Comparison of ENCODE assay signal across 8 mouse cellular contexts in genomic region chr3:68056373-68057275, GRCm38 (mm10). TPM values are rescaled to one million over a fixed set of nuclear protein-coding genes. Genes with fewer than 3 reads are reported as not detected.
DNase-seq lines count a peak whose midpoint lies in the region; ATAC-seq and TF ChIP-seq lines count a peak whose summit lies in the region.

No protein-coding gene starts in this region.

- H3K27me3 ChIP-seq in G1E (ENCODE audit: insufficient read depth, low read length) = no peaks in the 10 kb centered on the region
- peaks cover 20% of the 10 kb centered on the region; the same call in 1 of the 2 replicates for H3K27me3 ChIP-seq in forebrain, embryonic 12.5 days
- H3K27me3 ChIP-seq in lung, postnatal 0 days (replicated peaks; ENCODE audit: insufficient read depth, low read length) = no peaks in the 10 kb centered on the region

- TF ChIP-seq CTCF in G1E (IDR thresholded peaks at IDR 0.05; ENCODE audit: low read depth, low read length) = no peak; the same call in 1 of the 2 replicates
- TF ChIP-seq CTCF in layer of hippocampus, adult 2 months (conservative IDR thresholded peaks at IDR 0.05) = peak; percentile 96
- TF ChIP-seq CTCF in lung, postnatal 0 days (IDR thresholded peaks at IDR 0.05) = peak; percentile 87

- H3K9me3 ChIP-seq in G1E (replicated peaks) = 0 out of 2 replicates have a peak, but pooled peaks cover 3% of the 10 kb centered on the region
- H3K9me3 ChIP-seq in forebrain, embryonic 12.5 days = no peaks in the 10 kb centered on the region
- H3K9me3 ChIP-seq in lung, postnatal 0 days (ENCODE audit: low read length) = no peaks in the 10 kb centered on the region

- ATAC-seq in G1E (ENCODE audit: extremely low read depth, insufficient number of reproducible peaks, low FRiP score, poor library complexity, severe bottlenecking) = no peak
- no peak for ATAC-seq in forebrain, embryonic 12.5 days (ENCODE audit: low FRiP score)
- ATAC-seq in hematopoietic stem cell, adult 5-6 weeks (replicated peaks in 1 of 2; ENCODE audit: insufficient read depth in 1 of 2, low FRiP score in 2 of 2, low TSS enrichment in 1 of 2, low read depth in 1 of 2, poor library complexity in 2 of 2, severe bottlenecking in 2 of 2) = peak; percentile 81 to 84
- peak; percentile 46 for ATAC-seq in lung, postnatal 0 days

- H3K27ac ChIP-seq in forebrain, embryonic 12.5 days = no peak overlapping the region
- peak overlapping the region; percentile 3; the same call in 1 of the 2 replicates for H3K27ac ChIP-seq in layer of hippocampus, adult 2 months
- no peak overlapping the region for H3K27ac ChIP-seq in lung, postnatal 0 days (ENCODE audit: low read length)

- peak; percentile 2 for DNase-seq in G1E (ENCODE audit: low spot score)
- peak; percentile 57 for DNase-seq in c-Kit-positive CD71-negative TER-119-negative erythroid progenitor cells, embryonic 14.5 days (ENCODE audit: low read depth)
- peak; percentile 60 to 84 for DNase-seq in layer of hippocampus, adult 2 months (ENCODE audit: low spot score in 2 of 2)
- DNase-seq in lung, postnatal 0 days (ENCODE audit: low spot score) = peak; percentile 91
- DNase-seq in ovary, postnatal 14 days (ENCODE audit: low spot score) = peak; percentile 80
- peak; percentile 65 for DNase-seq in thymus, postnatal 14 days

- TF ChIP-seq EP300 in lung, postnatal 0 days (IDR thresholded peaks at IDR 0.05) = no peak

- no peak overlapping the region for H3K4me3 ChIP-seq in G1E (ENCODE audit: low read depth, low read length)
- H3K4me3 ChIP-seq in forebrain, embryonic 12.5 days (replicated peaks) = no peak overlapping the region
- peak overlapping the region; percentile 53 for H3K4me3 ChIP-seq in layer of hippocampus, adult 2 months
- peak overlapping the region; percentile 44 for H3K4me3 ChIP-seq in lung, postnatal 0 days (ENCODE audit: low read depth, low read length)

- H3K4me1 ChIP-seq in G1E (ENCODE audit: insufficient read depth, low read depth, low read length) = no peaks in the 10 kb centered on the region
- H3K4me1 ChIP-seq in forebrain, embryonic 12.5 days = no peaks in the 10 kb centered on the region; the same call in 1 of the 2 replicates
- no peaks in the 10 kb centered on the region for H3K4me1 ChIP-seq in lung, postnatal 0 days (ENCODE audit: insufficient read depth, low read depth, low read length)

- H3K36me3 ChIP-seq in G1E (replicated peaks) = no peaks in the 10 kb centered on the region
- H3K36me3 ChIP-seq in forebrain, embryonic 12.5 days (replicated peaks) = no peaks in the 10 kb centered on the region
- H3K36me3 ChIP-seq in lung, postnatal 0 days (ENCODE audit: insufficient read depth, low read length) = no peaks in the 10 kb centered on the region

- 59% methylated on average over 23 of the region's 23 CpGs for WGBS in forebrain, embryonic 12.5 days
- 38% methylated on average over 23 of the region's 23 CpGs for WGBS in lung, postnatal 0 days

- H3K4me2 ChIP-seq in forebrain, embryonic 12.5 days = peak overlapping the region; percentile 13; the same call in 1 of the 2 replicates
- peak overlapping the region; percentile 59 for H3K4me2 ChIP-seq in lung, postnatal 0 days (replicated peaks; ENCODE audit: low read depth, low read length)

- no peak overlapping the region for H3K9ac ChIP-seq in forebrain, embryonic 12.5 days
- H3K9ac ChIP-seq in lung, postnatal 0 days (replicated peaks; ENCODE audit: low read depth) = 0 out of 2 replicates have a peak overlapping the region, but pooled peaks have one; percentile 23

RNA-seq across cellular contexts. Expression of gene Schip1, which starts 8.0 kb away (rescaled TPM):
- not detected in 2 replicates for total RNA-seq in G1E (2014; fragmentation: Nextera tagmentation)
- 0.12 and 0.16 TPM in 2 replicates for total RNA-seq in G1E (2017)
- polyA plus RNA-seq in G1E (2012) = not detected in 2 replicates
- polyA plus RNA-seq in forebrain, embryonic 12.5 days (2016; fragmentation: Nextera tagmentation; extraction: Ambion mirVana) = 88.1 and 99.2 TPM in 2 replicates
- total RNA-seq in hematopoietic stem cell, adult 5-6 weeks (2017) = 0.75 and 0.94 TPM in 2 replicates
- total RNA-seq in layer of hippocampus, adult 2 months (2021) = 100 to 1,000 TPM; 276 to 283 TPM
- 52.2 and 56.8 TPM in 2 replicates for polyA plus RNA-seq in lung, postnatal 0 days (2015; fragmentation: Nextera tagmentation; extraction: Ambion mirVana)

Comparison
In these comparisons a context has a peak if more than half of its experiments do, and no peak if none do; other contexts are left out.
1. ATAC-seq: peak in hematopoietic stem cell, adult 5-6 weeks (2 of 2) and lung, postnatal 0 days (single experiment); none in G1E (single experiment) and forebrain, embryonic 12.5 days (single experiment).
2. DNase-seq: peak in every context shown above with its lines; median percentile 91 in lung, postnatal 0 days; 80 in ovary, postnatal 14 days; 72 in layer of hippocampus, adult 2 months; 65 in thymus, postnatal 14 days; 57 in c-Kit-positive CD71-negative TER-119-negative erythroid progenitor cells, embryonic 14.5 days; 2 in G1E.
3. H3K4me3 ChIP-seq: peak in layer of hippocampus, adult 2 months (single experiment) and lung, postnatal 0 days (single experiment); none in G1E (single experiment) and forebrain, embryonic 12.5 days (single experiment).
4. RNA of gene Schip1, which starts 8.0 kb away (total RNA-seq): 276 to 283 TPM in layer of hippocampus, adult 2 months; 0.75 to 0.94 TPM in hematopoietic stem cell, adult 5-6 weeks and 0.12 to 0.16 TPM in G1E; every median in the first group is over 100 times any median in the second.